Mouse (Mus musculus): ENCODE results near the gene Nckap5l. TPM values are rescaled to one million over a fixed set of nuclear protein-coding genes. Genes with fewer than 3 reads are reported as not detected.

Nckap5l gene
- polyA plus RNA-seq, 1 experiment: 48.6 TPM

DNA sequence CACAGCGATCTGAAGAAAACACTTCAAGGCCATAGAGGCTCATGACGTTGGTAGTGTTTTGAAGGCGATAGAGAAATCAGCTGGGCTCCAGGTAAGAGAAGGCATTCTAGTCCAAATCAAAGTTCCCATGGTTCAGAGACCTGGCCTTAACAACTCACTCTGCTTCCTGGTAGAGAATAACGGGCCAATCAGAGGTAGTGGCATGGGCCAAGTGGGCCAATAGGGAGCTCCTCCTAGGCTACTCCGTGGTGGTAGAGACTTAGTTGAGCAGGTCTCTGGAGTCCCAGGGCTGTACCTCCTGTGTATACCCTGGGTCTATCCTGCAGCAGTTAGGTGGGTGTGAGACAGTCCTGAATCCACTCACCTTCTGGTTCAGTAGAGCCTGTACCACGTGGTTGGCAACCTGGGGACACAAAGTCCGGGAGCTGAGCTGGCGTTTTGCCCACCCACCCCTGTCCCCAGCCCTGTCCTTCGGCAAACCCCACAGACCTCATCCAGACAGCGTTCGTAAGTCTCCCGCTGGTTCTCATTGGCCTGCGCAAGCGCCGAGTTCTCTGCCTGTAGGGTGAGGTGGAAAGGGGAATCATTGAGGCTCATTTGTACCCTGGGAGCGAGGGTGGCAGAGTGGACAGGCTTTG lies 24.3 kb downstream of the Nckap5l start:
- no peak for DNase-seq
- no peak for TF ChIP-seq POLR2A (IDR thresholded peaks at IDR 0.05; ENCODE audit: control insufficient read depth, extremely low read depth, insufficient read depth, low read length, poor library complexity)
- no peak for TF ChIP-seq CTCF (IDR thresholded peaks at IDR 0.05; ENCODE audit: borderline replicate concordance, control insufficient read depth, extremely low read depth, insufficient read depth, low read length, poor library complexity)
- no peak overlapping the region for H3K4me3 ChIP-seq (ENCODE audit: control insufficient read depth, insufficient read depth, low read length)
- H3K36me3 ChIP-seq (ENCODE audit: control insufficient read depth, insufficient read depth, low read length): peaks cover 9% of the 10 kb centered on the region; the same call in 1 of the 2 replicates
- no peaks in the 10 kb centered on the region for H3K27me3 ChIP-seq (ENCODE audit: control insufficient read depth, insufficient read depth, low read length)
- WGBS: 96% methylated on average over 16 of the region's 16 CpGs
- no peak overlapping the region for H3K27ac ChIP-seq (ENCODE audit: control insufficient read depth, insufficient read depth, low read length)
- H3K4me1 ChIP-seq (replicated peaks; ENCODE audit: control insufficient read depth, insufficient read depth, low read length): peaks cover 10% of the 10 kb centered on the region

DNA sequence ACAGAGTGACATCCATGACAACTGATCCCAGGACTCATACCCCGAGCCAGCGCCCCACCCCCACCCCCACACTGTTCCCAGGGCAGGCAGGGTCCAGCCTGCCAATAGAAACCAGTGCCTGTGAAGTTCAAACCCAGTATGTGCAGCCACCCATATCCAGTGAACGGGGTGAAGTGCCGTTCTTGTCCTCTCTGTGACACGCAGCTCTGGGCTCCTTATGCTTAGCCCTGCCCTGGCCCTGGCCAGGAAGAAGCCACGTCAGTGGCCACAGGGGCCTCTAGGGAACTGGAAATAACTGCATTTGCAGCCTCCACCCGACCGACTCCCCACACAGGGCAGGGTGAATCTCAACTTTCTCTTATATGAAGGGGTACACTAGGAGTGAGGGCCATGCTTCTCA lies 25.6 kb downstream of the Nckap5l start:
- peaks cover 10% of the 10 kb centered on the region for H3K4me1 ChIP-seq (replicated peaks; ENCODE audit: control insufficient read depth, insufficient read depth, low read length)
- H3K36me3 ChIP-seq (ENCODE audit: control insufficient read depth, insufficient read depth, low read length): peaks cover 9% of the 10 kb centered on the region; the same call in 1 of the 2 replicates
- WGBS: 93% methylated on average over 8 of the region's 8 CpGs
- no peak for TF ChIP-seq CTCF (IDR thresholded peaks at IDR 0.05; ENCODE audit: borderline replicate concordance, control insufficient read depth, extremely low read depth, insufficient read depth, low read length, poor library complexity)
- TF ChIP-seq POLR2A (IDR thresholded peaks at IDR 0.05; ENCODE audit: control insufficient read depth, extremely low read depth, insufficient read depth, low read length, poor library complexity): no peak
- H3K4me3 ChIP-seq (ENCODE audit: control insufficient read depth, insufficient read depth, low read length): no peak overlapping the region
- no peaks in the 10 kb centered on the region for H3K27me3 ChIP-seq (ENCODE audit: control insufficient read depth, insufficient read depth, low read length)
- no peak overlapping the region for H3K27ac ChIP-seq (ENCODE audit: control insufficient read depth, insufficient read depth, low read length)
- no peak for DNase-seq

- H3K27ac ChIP-seq (ENCODE audit: control insufficient read depth, insufficient read depth, low read length): no peak overlapping the region
- DNase-seq: no peak
- WGBS: 91% methylated on average over 7 of the region's 7 CpGs
- H3K27me3 ChIP-seq (ENCODE audit: control insufficient read depth, insufficient read depth, low read length): no peaks in the 10 kb centered on the region
- no peak overlapping the region for H3K4me3 ChIP-seq (ENCODE audit: control insufficient read depth, insufficient read depth, low read length)
- TF ChIP-seq CTCF (IDR thresholded peaks at IDR 0.05; ENCODE audit: borderline replicate concordance, control insufficient read depth, extremely low read depth, insufficient read depth, low read length, poor library complexity) (no peak), POLR2A (IDR thresholded peaks at IDR 0.05; ENCODE audit: control insufficient read depth, extremely low read depth, insufficient read depth, low read length, poor library complexity) (no peak)
- peaks cover 9% of the 10 kb centered on the region; the same call in 1 of the 2 replicates for H3K36me3 ChIP-seq (ENCODE audit: control insufficient read depth, insufficient read depth, low read length)
- H3K4me1 ChIP-seq (replicated peaks; ENCODE audit: control insufficient read depth, insufficient read depth, low read length): peaks cover 10% of the 10 kb centered on the region
These were observed 26.0 kb downstream of the Nckap5l start for GRCm38 (mm10) chr15:99431504-99431903.

DNA sequence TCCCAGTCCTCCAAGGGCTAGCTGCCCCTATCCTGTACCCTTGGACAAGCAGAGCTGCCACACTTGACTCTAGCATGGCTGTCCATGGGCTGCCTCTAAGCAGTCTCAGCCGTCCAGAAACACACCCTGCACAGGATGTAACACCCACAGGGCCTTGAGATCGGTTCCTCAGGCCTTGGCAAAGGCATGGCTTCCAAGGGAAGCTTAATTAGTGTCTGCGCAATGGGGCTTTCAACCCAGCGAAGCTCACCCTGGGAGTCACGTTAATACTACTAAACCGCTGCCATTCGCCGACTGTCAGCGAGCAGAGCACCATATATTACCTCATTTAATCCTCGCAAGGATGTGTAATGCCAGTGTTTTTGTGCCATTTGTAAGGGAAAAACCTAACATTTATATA lies 26.5 kb downstream of the Nckap5l start:
- DNase-seq: no peak
- TF ChIP-seq POLR2A (IDR thresholded peaks at IDR 0.05; ENCODE audit: control insufficient read depth, extremely low read depth, insufficient read depth, low read length, poor library complexity): no peak
- no peak for TF ChIP-seq CTCF (IDR thresholded peaks at IDR 0.05; ENCODE audit: borderline replicate concordance, control insufficient read depth, extremely low read depth, insufficient read depth, low read length, poor library complexity)
- Histone ChIP-seq H3K4me3 (ENCODE audit: control insufficient read depth, insufficient read depth, low read length) (no peak overlapping the region), H3K36me3 (ENCODE audit: control insufficient read depth, insufficient read depth, low read length) (peaks cover 9% of the 10 kb centered on the region; the same call in 1 of the 2 replicates), H3K27me3 (ENCODE audit: control insufficient read depth, insufficient read depth, low read length) (no peaks in the 10 kb centered on the region), H3K27ac (ENCODE audit: control insufficient read depth, insufficient read depth, low read length) (no peak overlapping the region), H3K4me1 (replicated peaks; ENCODE audit: control insufficient read depth, insufficient read depth, low read length) (peaks cover 10% of the 10 kb centered on the region)
- WGBS: 96% methylated on average over 10 of the region's 10 CpGs

GRCm38 (mm10) chr15:99430394-99430793 lies 27.2 kb downstream of the Nckap5l start:
- H3K4me1 ChIP-seq (replicated peaks; ENCODE audit: control insufficient read depth, insufficient read depth, low read length): peaks cover 10% of the 10 kb centered on the region
- DNase-seq: no peak
- H3K4me3 ChIP-seq (ENCODE audit: control insufficient read depth, insufficient read depth, low read length): no peak overlapping the region
- 68% methylated on average over 8 of the region's 8 CpGs for WGBS
- peaks cover 9% of the 10 kb centered on the region; the same call in 1 of the 2 replicates for H3K36me3 ChIP-seq (ENCODE audit: control insufficient read depth, insufficient read depth, low read length)
- H3K27me3 ChIP-seq (ENCODE audit: control insufficient read depth, insufficient read depth, low read length): no peaks in the 10 kb centered on the region
- TF ChIP-seq CTCF (IDR thresholded peaks at IDR 0.05; ENCODE audit: borderline replicate concordance, control insufficient read depth, extremely low read depth, insufficient read depth, low read length, poor library complexity) (no peak), POLR2A (IDR thresholded peaks at IDR 0.05; ENCODE audit: control insufficient read depth, extremely low read depth, insufficient read depth, low read length, poor library complexity) (no peak)
- H3K27ac ChIP-seq (ENCODE audit: control insufficient read depth, insufficient read depth, low read length): no peak overlapping the region

DNA sequence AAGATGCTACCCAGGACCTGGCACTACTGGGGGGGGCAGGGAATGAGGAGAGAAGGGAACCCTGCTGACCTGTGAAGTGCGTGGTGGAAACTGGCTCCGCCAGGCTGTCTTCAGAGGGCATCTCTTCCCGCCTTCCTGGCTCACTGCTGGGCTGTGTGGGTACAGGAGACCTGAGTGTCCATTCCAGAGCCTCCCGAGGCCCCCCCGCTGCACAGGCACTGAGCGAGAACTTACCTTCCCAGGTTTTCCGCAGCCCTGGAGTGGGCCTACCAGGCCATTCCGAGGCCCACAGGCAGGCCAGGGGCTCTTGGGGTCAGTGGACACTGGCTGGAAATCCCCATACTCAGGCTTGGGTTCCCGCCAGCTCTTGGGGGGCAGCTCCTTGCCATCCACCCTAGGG lies 33.7 kb downstream of the Nckap5l start:
- Histone ChIP-seq H3K4me1 (replicated peaks; ENCODE audit: control insufficient read depth, insufficient read depth, low read length) (peaks cover 7% of the 10 kb centered on the region), H3K27ac (ENCODE audit: control insufficient read depth, insufficient read depth, low read length) (no peak overlapping the region), H3K4me3 (ENCODE audit: control insufficient read depth, insufficient read depth, low read length) (no peak overlapping the region), H3K36me3 (ENCODE audit: control insufficient read depth, insufficient read depth, low read length) (0 out of 2 replicates have a peak, but pooled peaks cover 3% of the 10 kb centered on the region), H3K27me3 (ENCODE audit: control insufficient read depth, insufficient read depth, low read length) (no peaks in the 10 kb centered on the region)
- DNase-seq: no peak
- WGBS: 96% methylated on average over 9 of the region's 9 CpGs
- TF ChIP-seq CTCF (IDR thresholded peaks at IDR 0.05; ENCODE audit: borderline replicate concordance, control insufficient read depth, extremely low read depth, insufficient read depth, low read length, poor library complexity) (no peak), POLR2A (IDR thresholded peaks at IDR 0.05; ENCODE audit: control insufficient read depth, extremely low read depth, insufficient read depth, low read length, poor library complexity) (no peak)

All from thymus, adult 2 months (tissue).